Mouse (Mus musculus): ENCODE data around the gene 4930595D18Rik.

DNA sequence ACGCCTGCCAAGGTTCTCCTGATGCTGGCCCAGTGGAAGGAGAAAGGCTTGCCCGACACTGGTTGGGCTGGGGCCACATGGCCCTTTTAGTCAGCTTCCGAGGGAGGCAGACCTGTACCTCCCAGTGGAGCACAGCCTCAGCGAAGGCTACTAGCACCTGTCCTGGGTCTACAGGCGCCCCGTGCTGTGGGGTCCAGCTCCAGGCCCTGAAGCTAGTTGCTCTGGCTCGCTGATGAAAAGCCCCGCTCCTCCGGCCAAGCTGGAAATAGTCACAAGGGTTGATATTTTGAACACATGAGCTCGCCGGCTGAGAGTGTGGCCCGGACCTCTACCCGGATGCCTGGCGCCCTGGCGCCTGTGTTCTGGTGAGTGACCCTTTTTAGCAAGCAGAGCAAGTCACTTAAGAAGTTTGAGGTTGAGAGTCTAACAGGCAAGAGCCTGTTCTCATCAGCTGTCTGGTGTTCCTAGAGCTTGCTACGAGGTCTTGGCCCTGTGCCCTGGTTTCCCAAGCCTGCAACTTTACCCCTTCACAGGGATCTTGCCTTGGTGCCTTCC is 40.7 kb downstream of the 4930595D18Rik start:
- no peak for TF ChIP-seq CTCF (IDR thresholded peaks at IDR 0.05; ENCODE audit: control insufficient read depth, insufficient read depth, low read length)
- TF ChIP-seq POLR2A (IDR thresholded peaks at IDR 0.05; ENCODE audit: borderline replicate concordance, control insufficient read depth, low read depth, low read length) = no peak

Data from bone marrow, adult 2 months (tissue).